Mouse (Mus musculus): ENCODE measurements around the gene Umps. TPM values are rescaled to one million over a fixed set of nuclear protein-coding genes. Genes with fewer than 3 reads are reported as not detected.

The Umps gene
- polyA plus RNA-seq, 1 experiment from 2014 or later = 24.1 TPM

- H3K27ac ChIP-seq = no peak overlapping the region
- no peak overlapping the region for H3K9ac ChIP-seq
- ATAC-seq (replicated peaks) = no peak
Measured at GRCm38 (mm10) chr16:33950386-33950785, 16.5 kb downstream of the Umps start.

GRCm38 (mm10) chr16:33947664-33948571 is 18.9 kb downstream of the Umps start:
- Histone ChIP-seq H3K36me3 (replicated peaks) (no peaks in the 10 kb centered on the region), H3K9me3 (no peaks in the 10 kb centered on the region), H3K4me3 (no peak overlapping the region), H3K4me2 (no peak overlapping the region), H3K9ac (no peak overlapping the region), H3K27me3 (replicated peaks) (no peaks in the 10 kb centered on the region), H3K4me1 (no peaks in the 10 kb centered on the region), H3K27ac (no peak overlapping the region)
- 86% methylated on average over 17 of the region's 17 CpGs for WGBS
- no peak for ATAC-seq (replicated peaks)

More at GRCm38 (mm10) chr16:33950386-33950785, 16.5 kb downstream of the Umps start:
- peaks cover 5% of the 10 kb centered on the region; the same call in 1 of the 2 replicates for H3K36me3 ChIP-seq (replicated peaks)
- H3K4me2 ChIP-seq = no peak overlapping the region
- WGBS = 83% methylated on average over 6 of the region's 6 CpGs
- no peak overlapping the region for H3K4me3 ChIP-seq
- no peaks in the 10 kb centered on the region for H3K9me3 ChIP-seq
- no peaks in the 10 kb centered on the region for H3K4me1 ChIP-seq
- H3K27me3 ChIP-seq (replicated peaks) = no peaks in the 10 kb centered on the region

DNA sequence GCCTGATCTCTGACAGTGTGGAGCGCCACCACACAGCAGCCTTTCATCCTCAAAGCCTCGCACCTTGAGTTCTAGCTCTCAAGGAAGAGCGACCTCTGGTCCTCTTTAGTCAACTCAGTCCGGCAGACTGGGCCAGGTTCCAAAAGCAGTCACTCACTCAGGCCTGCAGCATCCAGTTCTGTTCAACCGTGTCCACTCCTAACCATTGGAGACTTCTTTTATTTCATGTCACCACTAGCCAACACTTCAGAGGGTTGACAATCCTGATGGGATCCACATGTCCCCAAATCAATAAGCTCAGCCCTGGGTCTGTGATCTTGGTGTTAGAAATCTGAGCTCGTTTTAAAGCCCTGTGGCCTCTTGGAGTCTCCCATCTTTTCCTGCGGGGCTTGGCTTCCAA is 20.8 kb downstream of the Umps start:
- H3K36me3 ChIP-seq (replicated peaks) = no peaks in the 10 kb centered on the region
- no peaks in the 10 kb centered on the region for H3K27me3 ChIP-seq (replicated peaks)
- no peaks in the 10 kb centered on the region for H3K9me3 ChIP-seq
- WGBS = 79% methylated on average over 7 of the region's 7 CpGs
- ATAC-seq (replicated peaks) = no peak
- H3K4me1 ChIP-seq = peaks cover 9% of the 10 kb centered on the region
- no peak overlapping the region for H3K4me2 ChIP-seq
- H3K9ac ChIP-seq = no peak overlapping the region
- H3K27ac ChIP-seq = no peak overlapping the region
- no peak overlapping the region for H3K4me3 ChIP-seq

GRCm38 (mm10) chr16:33944772-33945171 is 22.1 kb downstream of the Umps start:
- Histone ChIP-seq H3K9me3 (no peaks in the 10 kb centered on the region), H3K4me1 (peaks cover 11% of the 10 kb centered on the region), H3K9ac (no peak overlapping the region), H3K4me2 (no peak overlapping the region), H3K27me3 (replicated peaks) (no peaks in the 10 kb centered on the region), H3K4me3 (no peak overlapping the region), H3K36me3 (replicated peaks) (no peaks in the 10 kb centered on the region), H3K27ac (no peak overlapping the region)
- WGBS = 55% methylated on average over 6 of the region's 6 CpGs
- no peak for ATAC-seq (replicated peaks)

DNA sequence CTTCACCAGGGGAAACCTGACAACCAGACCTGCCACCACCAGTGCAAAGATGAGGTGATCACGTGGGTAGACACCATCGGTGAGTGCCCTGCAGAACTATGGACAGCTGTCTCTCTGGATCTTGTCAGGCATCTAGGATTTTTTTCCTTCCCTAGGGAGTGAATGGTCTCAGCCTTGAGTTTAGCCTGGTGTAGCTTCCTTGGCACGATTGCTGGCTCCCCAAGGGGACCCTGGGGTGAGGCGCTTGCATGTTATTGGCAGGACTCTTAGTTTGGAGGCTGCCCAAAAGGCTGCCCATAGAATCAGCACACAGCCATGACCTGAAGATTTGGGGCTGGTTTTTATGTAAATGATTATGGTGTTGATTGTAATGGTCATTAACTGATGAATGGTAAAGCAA is 22.7 kb downstream of the Umps start:
- Histone ChIP-seq H3K27ac (no peak overlapping the region), H3K27me3 (replicated peaks) (no peaks in the 10 kb centered on the region), H3K9me3 (no peaks in the 10 kb centered on the region), H3K4me3 (no peak overlapping the region), H3K4me2 (no peak overlapping the region), H3K9ac (no peak overlapping the region), H3K4me1 (peaks cover 11% of the 10 kb centered on the region), H3K36me3 (replicated peaks) (no peaks in the 10 kb centered on the region)
- WGBS = 83% methylated on average over 4 of the region's 4 CpGs
- ATAC-seq (replicated peaks) = no peak

GRCm38 (mm10) chr16:33943388-33943787 is 23.4 kb downstream of the Umps start:
- Histone ChIP-seq H3K27ac (no peak overlapping the region), H3K9ac (no peak overlapping the region), H3K4me1 (peaks cover 11% of the 10 kb centered on the region), H3K27me3 (replicated peaks) (no peaks in the 10 kb centered on the region), H3K4me2 (no peak overlapping the region), H3K9me3 (no peaks in the 10 kb centered on the region), H3K4me3 (no peak overlapping the region), H3K36me3 (replicated peaks) (no peaks in the 10 kb centered on the region)
- no peak for ATAC-seq (replicated peaks)
- 96% methylated on average over 6 of the region's 6 CpGs for WGBS

DNA sequence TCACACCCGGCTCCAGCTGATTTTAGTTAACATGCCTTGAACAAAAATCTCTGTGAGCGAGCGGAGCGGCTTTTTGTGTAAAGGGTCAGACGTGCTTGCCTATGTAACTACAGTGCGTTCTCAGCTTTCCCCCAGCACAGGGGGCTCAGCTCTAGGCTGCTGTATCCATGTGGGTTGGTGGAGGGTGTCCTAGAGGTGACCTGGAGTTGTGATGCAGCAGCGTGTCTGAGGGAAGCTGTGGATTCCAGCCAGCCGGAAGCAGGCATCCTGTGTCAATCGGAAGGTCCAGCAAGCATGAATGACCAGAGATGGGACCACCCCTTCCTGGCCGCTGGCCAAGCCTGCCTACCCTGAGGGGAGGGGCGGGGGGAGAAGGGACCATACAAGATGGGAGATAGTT is 24.5 kb downstream of the Umps start:
- WGBS = 65% methylated on average over 11 of the region's 11 CpGs
- ATAC-seq (replicated peaks) = no peak
- no peak overlapping the region for H3K4me2 ChIP-seq

DNA sequence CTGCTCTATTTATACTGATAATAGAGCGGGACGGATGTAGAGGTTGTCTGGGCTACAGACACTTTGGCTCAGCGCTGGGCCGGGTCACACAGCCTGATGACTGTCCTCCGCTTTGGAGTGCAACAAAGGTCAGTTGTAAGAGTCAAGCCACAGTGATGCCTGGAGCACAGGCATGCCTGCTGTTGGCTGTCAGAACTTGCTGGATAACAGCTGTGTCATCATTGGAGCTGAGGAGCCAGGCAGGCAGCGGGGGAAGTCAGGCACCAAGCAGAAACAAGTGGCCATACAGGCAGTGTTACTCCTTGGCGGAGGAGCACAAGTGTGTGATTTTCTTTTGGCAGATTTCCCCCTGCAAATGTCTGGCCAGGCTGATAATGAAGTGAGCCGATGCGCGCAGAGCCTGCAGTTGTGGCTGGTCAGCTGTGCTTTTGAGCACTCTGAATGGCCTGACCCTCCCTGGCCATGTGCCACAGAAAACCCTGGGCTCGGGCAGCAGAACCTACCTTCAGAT is 25.5 kb downstream of the Umps start:
- no peaks in the 10 kb centered on the region for H3K27me3 ChIP-seq (replicated peaks)
- no peak overlapping the region for H3K4me3 ChIP-seq
- ATAC-seq (replicated peaks) = peak; percentile 44
- no peak overlapping the region for H3K9ac ChIP-seq
- no peaks in the 10 kb centered on the region for H3K36me3 ChIP-seq (replicated peaks)
- 53% methylated on average over 11 of the region's 11 CpGs for WGBS
- no peak overlapping the region for H3K4me2 ChIP-seq
- H3K4me1 ChIP-seq = peaks cover 11% of the 10 kb centered on the region
- peak overlapping the region; percentile 34; the same call in 1 of the 2 replicates for H3K27ac ChIP-seq
- H3K9me3 ChIP-seq = no peaks in the 10 kb centered on the region

More for the DNA sequence above, 24.5 kb downstream of the Umps start:
- Histone ChIP-seq H3K4me3 (no peak overlapping the region), H3K36me3 (replicated peaks) (no peaks in the 10 kb centered on the region), H3K9ac (no peak overlapping the region), H3K4me1 (peaks cover 11% of the 10 kb centered on the region), H3K27me3 (replicated peaks) (no peaks in the 10 kb centered on the region), H3K9me3 (no peaks in the 10 kb centered on the region), H3K27ac (no peak overlapping the region)

- no peak for ATAC-seq (replicated peaks)
- 85% methylated on average over 5 of the region's 5 CpGs for WGBS
- no peak overlapping the region for H3K4me2 ChIP-seq
- H3K36me3 ChIP-seq (replicated peaks) = no peaks in the 10 kb centered on the region
- peaks cover 11% of the 10 kb centered on the region for H3K4me1 ChIP-seq
- no peak overlapping the region for H3K9ac ChIP-seq
- no peaks in the 10 kb centered on the region for H3K9me3 ChIP-seq
- 0 out of 2 replicates have a peak, but pooled peaks cover 3% of the 10 kb centered on the region for H3K27me3 ChIP-seq (replicated peaks)
- H3K27ac ChIP-seq = no peak overlapping the region
- no peak overlapping the region for H3K4me3 ChIP-seq
Measured at GRCm38 (mm10) chr16:33940095-33940494, 26.7 kb downstream of the Umps start.

GRCm38 (mm10) chr16:33939636-33940035 is 27.2 kb downstream of the Umps start:
- no peak overlapping the region for H3K4me3 ChIP-seq
- 79% methylated on average over 9 of the region's 9 CpGs for WGBS
- no peak overlapping the region for H3K4me2 ChIP-seq
- H3K27me3 ChIP-seq (replicated peaks) = 0 out of 2 replicates have a peak, but pooled peaks cover 3% of the 10 kb centered on the region
- no peaks in the 10 kb centered on the region for H3K36me3 ChIP-seq (replicated peaks)
- H3K4me1 ChIP-seq = peaks cover 12% of the 10 kb centered on the region
- H3K9me3 ChIP-seq = no peaks in the 10 kb centered on the region
- no peak for ATAC-seq (replicated peaks)
- H3K9ac ChIP-seq = no peak overlapping the region
- H3K27ac ChIP-seq = no peak overlapping the region

GRCm38 (mm10) chr16:33939133-33939531 is 27.7 kb downstream of the Umps start:
- H3K4me1 ChIP-seq = peaks cover 16% of the 10 kb centered on the region
- H3K9ac ChIP-seq = no peak overlapping the region
- WGBS = 91% methylated on average over 2 of the region's 2 CpGs
- no peaks in the 10 kb centered on the region for H3K9me3 ChIP-seq
- no peaks in the 10 kb centered on the region for H3K36me3 ChIP-seq (replicated peaks)
- H3K4me2 ChIP-seq = no peak overlapping the region
- ATAC-seq (replicated peaks) = no peak
- H3K27ac ChIP-seq = no peak overlapping the region
- no peak overlapping the region for H3K4me3 ChIP-seq
- 0 out of 2 replicates have a peak, but pooled peaks cover 3% of the 10 kb centered on the region for H3K27me3 ChIP-seq (replicated peaks)

DNA sequence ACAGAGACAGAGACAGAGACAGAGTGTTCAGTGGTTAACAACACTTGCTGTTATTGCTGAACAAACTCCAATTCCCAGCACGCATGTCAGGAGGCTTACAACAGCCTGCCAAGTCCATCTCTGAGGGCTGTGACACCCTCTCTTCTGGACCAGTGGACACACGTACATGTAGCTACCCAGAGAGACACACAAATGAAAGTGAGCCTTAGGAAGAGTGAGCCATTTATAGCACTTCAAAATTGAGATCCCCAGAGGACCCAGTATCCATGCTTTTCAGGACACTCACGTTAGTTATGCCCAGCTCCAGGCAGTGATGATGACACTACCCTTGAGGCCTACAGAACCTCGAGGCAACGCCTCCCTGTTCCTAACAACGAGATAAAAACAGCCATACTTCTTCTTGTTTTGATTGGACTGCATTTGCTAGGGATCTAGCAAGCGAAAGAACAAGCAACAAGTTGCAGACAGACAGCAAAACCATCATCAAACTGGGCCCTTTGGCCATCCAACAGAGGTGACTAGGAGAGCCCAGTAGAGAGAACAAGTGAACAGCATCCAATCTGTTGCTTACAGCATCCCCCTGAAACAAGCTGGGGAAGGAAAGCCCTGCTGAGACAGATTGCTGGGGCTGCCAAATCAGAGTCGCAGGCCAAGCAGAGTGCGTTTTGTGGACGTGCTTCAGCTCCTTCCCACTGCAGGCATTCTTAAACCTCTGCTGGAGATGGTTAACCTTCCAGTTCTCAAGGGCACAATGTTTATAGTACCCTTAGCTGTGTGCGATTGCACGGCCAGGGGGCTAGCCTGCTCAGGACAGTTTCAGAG is 28.3 kb downstream of the Umps start:
- WGBS = 76% methylated on average over 12 of the region's 12 CpGs
- no peak overlapping the region for H3K4me3 ChIP-seq

More for the DNA sequence above, 28.3 kb downstream of the Umps start:
- H3K4me2 ChIP-seq = no peak overlapping the region
- H3K9ac ChIP-seq = no peak overlapping the region
- H3K36me3 ChIP-seq (replicated peaks) = no peaks in the 10 kb centered on the region
- no peak overlapping the region for H3K27ac ChIP-seq
- no peaks in the 10 kb centered on the region for H3K9me3 ChIP-seq
- no peak for ATAC-seq (replicated peaks)
- peaks cover 19% of the 10 kb centered on the region for H3K4me1 ChIP-seq
- 0 out of 2 replicates have a peak, but pooled peaks cover 3% of the 10 kb centered on the region for H3K27me3 ChIP-seq (replicated peaks)
